Mouse (Mus musculus) E14TG2a.4 (cell line): ENCODE results near the gene Pofut2.

ENCODE experiments used
- CTCF ChIP-seq: conservative IDR thresholded peaks from 2 replicates; pipeline ENCODE4 v1.5.1; 2014; ENCODE audit warnings: low read length
- NANOG ChIP-seq: IDR thresholded peaks from 2 replicates; pipeline ENCODE4 v1.6.1; 2014; ENCODE audit warnings: borderline replicate concordance, low read length, mixed read lengths
- POU5F1 ChIP-seq: IDR thresholded peaks from 2 replicates; pipeline ENCODE4 v1.6.1; 2014; ENCODE audit warnings: low read length, borderline replicate concordance

GRCm38 (mm10) chr10:77229609-77230595 is 29.1 kb upstream of the Pofut2 start:
- TF ChIP-seq CTCF: no peak
- TF ChIP-seq NANOG: no peak
- no peak for TF ChIP-seq POU5F1
